Mouse (Mus musculus): ENCODE results near the gene Gcnt1. TPM values are rescaled to one million over a fixed set of nuclear protein-coding genes. Genes with fewer than 3 reads are reported as not detected.

Gcnt1 gene
- polyA plus RNA-seq, 1 experiment from 2014 or later: 8.0 TPM

DNA sequence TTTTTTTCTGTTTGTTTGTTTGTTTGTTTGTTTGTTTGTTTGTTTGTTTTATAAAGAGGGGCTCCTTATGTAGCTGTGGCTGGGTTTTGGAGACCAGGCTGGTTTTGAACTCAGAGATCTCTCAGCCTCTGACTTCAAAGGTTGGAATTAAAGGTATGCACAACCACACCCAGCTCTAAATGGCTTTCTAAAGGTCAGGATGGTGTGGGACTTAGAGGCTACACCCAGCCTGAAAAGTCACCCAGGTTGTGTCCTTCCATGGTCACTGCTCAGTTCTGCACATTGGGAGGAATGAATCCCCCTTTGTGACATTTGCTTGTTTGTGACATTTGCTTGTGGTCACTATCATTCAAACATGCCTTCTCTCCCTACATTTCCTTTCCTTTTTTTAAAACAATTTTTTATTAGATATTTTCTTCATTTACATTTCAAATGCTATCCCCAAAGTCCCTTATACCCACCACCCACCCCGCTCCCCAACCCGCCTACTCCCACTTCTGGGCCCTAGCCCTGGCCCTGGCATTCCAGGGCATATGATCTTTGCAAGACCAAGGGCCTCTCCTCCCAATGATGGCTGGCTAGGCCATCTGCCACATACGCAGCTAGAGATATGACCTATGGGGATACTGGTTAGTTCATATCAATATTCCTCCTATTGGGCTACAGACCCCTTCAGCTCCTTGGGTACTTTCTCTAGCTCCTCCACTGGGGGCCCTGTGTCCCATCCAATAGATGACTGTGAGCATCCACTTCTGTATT lies 25.7 kb downstream of the Gcnt1 start:
- H3K9ac ChIP-seq (ENCODE audit: low read depth, low read length): no peak overlapping the region
- no peak for DNase-seq (ENCODE audit: low spot score)
- no peak overlapping the region for H3K27ac ChIP-seq (ENCODE audit: low read depth, low read length)
- H3K27me3 ChIP-seq (ENCODE audit: control insufficient read depth, insufficient read depth, low read length): no peaks in the 10 kb centered on the region
- no peak overlapping the region for H3K4me2 ChIP-seq (replicated peaks; ENCODE audit: low read depth, low read length)
- no peaks in the 10 kb centered on the region for H3K36me3 ChIP-seq (ENCODE audit: control insufficient read depth, insufficient read depth, low read length)
- 93% methylated on average over 3 of the region's 3 CpGs for WGBS
- no peak overlapping the region for H3K4me3 ChIP-seq (ENCODE audit: low read depth, low read length)
- ATAC-seq (ENCODE audit: low FRiP score): no peak
- no peaks in the 10 kb centered on the region for H3K9me3 ChIP-seq (ENCODE audit: control insufficient read depth, low read length)
- H3K4me1 ChIP-seq (replicated peaks; ENCODE audit: control insufficient read depth, insufficient read depth, low read length): no peaks in the 10 kb centered on the region

GRCm38 (mm10) chr19:17344881-17345280 lies 27.8 kb downstream of the Gcnt1 start:
- WGBS: 93% methylated on average over 7 of the region's 7 CpGs
- Histone ChIP-seq H3K4me2 (replicated peaks; ENCODE audit: low read depth, low read length) (no peak overlapping the region), H3K4me1 (replicated peaks; ENCODE audit: control insufficient read depth, insufficient read depth, low read length) (no peaks in the 10 kb centered on the region), H3K9me3 (ENCODE audit: control insufficient read depth, low read length) (no peaks in the 10 kb centered on the region), H3K9ac (ENCODE audit: low read depth, low read length) (no peak overlapping the region), H3K27ac (ENCODE audit: low read depth, low read length) (no peak overlapping the region), H3K27me3 (ENCODE audit: control insufficient read depth, insufficient read depth, low read length) (no peaks in the 10 kb centered on the region), H3K36me3 (ENCODE audit: control insufficient read depth, insufficient read depth, low read length) (no peaks in the 10 kb centered on the region), H3K4me3 (ENCODE audit: low read depth, low read length) (no peak overlapping the region)
- ATAC-seq (ENCODE audit: low FRiP score) (no peak), DNase-seq (ENCODE audit: low spot score) (no peak)

GRCm38 (mm10) chr19:17339563-17339962 lies 33.1 kb downstream of the Gcnt1 start:
- DNase-seq (ENCODE audit: low spot score) (no peak), ATAC-seq (ENCODE audit: low FRiP score) (no peak)
- H3K4me1 ChIP-seq (replicated peaks; ENCODE audit: control insufficient read depth, insufficient read depth, low read length): no peaks in the 10 kb centered on the region
- no peaks in the 10 kb centered on the region for H3K36me3 ChIP-seq (ENCODE audit: control insufficient read depth, insufficient read depth, low read length)
- no peak overlapping the region for H3K9ac ChIP-seq (ENCODE audit: low read depth, low read length)
- no peak overlapping the region for H3K4me2 ChIP-seq (replicated peaks; ENCODE audit: low read depth, low read length)
- no peaks in the 10 kb centered on the region for H3K9me3 ChIP-seq (ENCODE audit: control insufficient read depth, low read length)
- 91% methylated on average over 2 of the region's 2 CpGs for WGBS
- no peaks in the 10 kb centered on the region for H3K27me3 ChIP-seq (ENCODE audit: control insufficient read depth, insufficient read depth, low read length)
- no peak overlapping the region for H3K27ac ChIP-seq (ENCODE audit: low read depth, low read length)
- H3K4me3 ChIP-seq (ENCODE audit: low read depth, low read length): no peak overlapping the region

GRCm38 (mm10) chr19:17337057-17337679 lies 35.5 kb downstream of the Gcnt1 start:
- DNase-seq (ENCODE audit: low spot score) (no peak), ATAC-seq (ENCODE audit: low FRiP score) (no peak)
- no peaks in the 10 kb centered on the region for H3K27me3 ChIP-seq (ENCODE audit: control insufficient read depth, insufficient read depth, low read length)
- no peaks in the 10 kb centered on the region for H3K4me1 ChIP-seq (replicated peaks; ENCODE audit: control insufficient read depth, insufficient read depth, low read length)
- WGBS: 71% methylated on average over 7 of the region's 7 CpGs
- H3K4me3 ChIP-seq (ENCODE audit: low read depth, low read length): no peak overlapping the region
- H3K4me2 ChIP-seq (replicated peaks; ENCODE audit: low read depth, low read length): no peak overlapping the region
- no peak overlapping the region for H3K27ac ChIP-seq (ENCODE audit: low read depth, low read length)
- no peaks in the 10 kb centered on the region for H3K36me3 ChIP-seq (ENCODE audit: control insufficient read depth, insufficient read depth, low read length)
- H3K9ac ChIP-seq (ENCODE audit: low read depth, low read length): no peak overlapping the region
- no peaks in the 10 kb centered on the region for H3K9me3 ChIP-seq (ENCODE audit: control insufficient read depth, low read length)

DNA sequence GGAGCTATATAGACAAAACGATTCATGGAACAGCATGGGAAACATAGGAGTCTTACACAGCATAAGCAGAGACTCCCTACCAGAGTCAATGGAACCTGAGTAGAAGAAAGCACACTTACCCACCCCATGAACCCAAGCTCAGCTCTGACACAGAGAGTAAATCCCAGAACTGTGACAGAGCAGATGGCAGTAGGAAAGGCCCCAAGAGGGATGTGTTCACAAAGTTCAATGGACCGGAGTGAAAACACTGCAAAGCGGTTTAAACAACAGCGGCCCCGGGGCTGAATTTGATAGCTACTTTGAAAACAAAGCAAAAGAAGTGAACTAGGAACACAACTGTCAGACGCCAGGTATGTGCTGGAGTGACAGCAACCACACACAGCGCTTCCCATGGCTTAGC lies 36.0 kb downstream of the Gcnt1 start:
- WGBS: 63% methylated on average over 7 of the region's 7 CpGs
- ATAC-seq (ENCODE audit: low FRiP score) (no peak), DNase-seq (ENCODE audit: low spot score) (no peak)
- Histone ChIP-seq H3K4me3 (ENCODE audit: low read depth, low read length) (no peak overlapping the region), H3K36me3 (ENCODE audit: control insufficient read depth, insufficient read depth, low read length) (no peaks in the 10 kb centered on the region), H3K9me3 (ENCODE audit: control insufficient read depth, low read length) (no peaks in the 10 kb centered on the region), H3K4me1 (replicated peaks; ENCODE audit: control insufficient read depth, insufficient read depth, low read length) (no peaks in the 10 kb centered on the region), H3K4me2 (replicated peaks; ENCODE audit: low read depth, low read length) (no peak overlapping the region), H3K27me3 (ENCODE audit: control insufficient read depth, insufficient read depth, low read length) (no peaks in the 10 kb centered on the region), H3K27ac (ENCODE audit: low read depth, low read length) (no peak overlapping the region), H3K9ac (ENCODE audit: low read depth, low read length) (no peak overlapping the region)

GRCm38 (mm10) chr19:17334644-17335333 lies 37.9 kb downstream of the Gcnt1 start:
- H3K27ac ChIP-seq (ENCODE audit: low read depth, low read length): no peak overlapping the region
- no peaks in the 10 kb centered on the region for H3K27me3 ChIP-seq (ENCODE audit: control insufficient read depth, insufficient read depth, low read length)
- no peak for ATAC-seq (ENCODE audit: low FRiP score)
- no peak overlapping the region for H3K4me3 ChIP-seq (ENCODE audit: low read depth, low read length)
- no peak overlapping the region for H3K9ac ChIP-seq (ENCODE audit: low read depth, low read length)
- H3K36me3 ChIP-seq (ENCODE audit: control insufficient read depth, insufficient read depth, low read length): no peaks in the 10 kb centered on the region
- H3K4me2 ChIP-seq (replicated peaks; ENCODE audit: low read depth, low read length): no peak overlapping the region
- no peak for DNase-seq (ENCODE audit: low spot score)
- no peaks in the 10 kb centered on the region for H3K4me1 ChIP-seq (replicated peaks; ENCODE audit: control insufficient read depth, insufficient read depth, low read length)
- 93% methylated on average over 12 of the region's 12 CpGs for WGBS
- H3K9me3 ChIP-seq (ENCODE audit: control insufficient read depth, low read length): no peaks in the 10 kb centered on the region

- H3K9ac ChIP-seq (ENCODE audit: low read depth, low read length): no peak overlapping the region
- no peaks in the 10 kb centered on the region for H3K27me3 ChIP-seq (ENCODE audit: control insufficient read depth, insufficient read depth, low read length)
- H3K36me3 ChIP-seq (ENCODE audit: control insufficient read depth, insufficient read depth, low read length): no peaks in the 10 kb centered on the region
- 75% methylated on average over 7 of the region's 7 CpGs for WGBS
- no peak for DNase-seq (ENCODE audit: low spot score)
- H3K9me3 ChIP-seq (ENCODE audit: control insufficient read depth, low read length): no peaks in the 10 kb centered on the region
- ATAC-seq (ENCODE audit: low FRiP score): no peak
- H3K27ac ChIP-seq (ENCODE audit: low read depth, low read length): no peak overlapping the region
- no peaks in the 10 kb centered on the region for H3K4me1 ChIP-seq (replicated peaks; ENCODE audit: control insufficient read depth, insufficient read depth, low read length)
- no peak overlapping the region for H3K4me3 ChIP-seq (ENCODE audit: low read depth, low read length)
- H3K4me2 ChIP-seq (replicated peaks; ENCODE audit: low read depth, low read length): no peak overlapping the region
Observed at GRCm38 (mm10) chr19:17333043-17333442, 39.6 kb downstream of the Gcnt1 start.

GRCm38 (mm10) chr19:17328916-17329315 lies 43.7 kb downstream of the Gcnt1 start:
- WGBS: 95% methylated on average over 10 of the region's 10 CpGs
- ATAC-seq (ENCODE audit: low FRiP score) (no peak), DNase-seq (ENCODE audit: low spot score) (no peak)
- no peaks in the 10 kb centered on the region for H3K27me3 ChIP-seq (ENCODE audit: control insufficient read depth, insufficient read depth, low read length)
- H3K36me3 ChIP-seq (ENCODE audit: control insufficient read depth, insufficient read depth, low read length): no peaks in the 10 kb centered on the region
- no peaks in the 10 kb centered on the region for H3K4me1 ChIP-seq (replicated peaks; ENCODE audit: control insufficient read depth, insufficient read depth, low read length)
- H3K4me2 ChIP-seq (replicated peaks; ENCODE audit: low read depth, low read length): no peak overlapping the region
- no peaks in the 10 kb centered on the region for H3K9me3 ChIP-seq (ENCODE audit: control insufficient read depth, low read length)
- no peak overlapping the region for H3K9ac ChIP-seq (ENCODE audit: low read depth, low read length)
- no peak overlapping the region for H3K27ac ChIP-seq (ENCODE audit: low read depth, low read length)
- H3K4me3 ChIP-seq (ENCODE audit: low read depth, low read length): no peak overlapping the region
